Mouse (Mus musculus) kidney, adult 2 months (tissue): Measurements from ENCODE around the gene Ces2e. TPM values are rescaled to one million over a fixed set of nuclear protein-coding genes. Genes with fewer than 3 reads are reported as not detected.

Experiments
- DNase-seq: peaks from one replicate; pipeline ENCODE4 v3.0.0; 2021
- H3K27ac ChIP-seq: fragments of 200-500 bp; 2 replicates; pipeline ENCODE4 v1.5.1; 2012; ENCODE audit warnings: low read depth, low read length, control low read depth, inconsistent platforms; ENCODE audit not compliant: insufficient read depth
- H3K27me3 ChIP-seq: fragments of 200-500 bp; replicated peaks from 2 replicates; pipeline ENCODE4 v1.6.1; 2012; ENCODE audit warnings: mild to moderate bottlenecking, moderate library complexity, low read length, inconsistent platforms; ENCODE audit not compliant: control insufficient read depth, insufficient read depth
- H3K36me3 ChIP-seq: fragments of 200-500 bp; 2 replicates; pipeline ENCODE4 v1.6.1; 2012; ENCODE audit warnings: mild to moderate bottlenecking, moderate library complexity, low read length, inconsistent platforms; ENCODE audit not compliant: control insufficient read depth, insufficient read depth
- H3K4me1 ChIP-seq: fragments of 200-500 bp; 2 replicates; pipeline ENCODE4 v1.6.1; 2011; ENCODE audit warnings: low read length; ENCODE audit not compliant: control insufficient read depth, insufficient read depth
- H3K4me3 ChIP-seq: fragments of 200-500 bp; 2 replicates; pipeline ENCODE4 v1.5.1; 2011; ENCODE audit warnings: mild to moderate bottlenecking, low read depth, low read length, control low read depth; ENCODE audit not compliant: insufficient read depth
- CTCF ChIP-seq: fragments of 200-500 bp; conservative IDR thresholded peaks from 2 replicates; pipeline ENCODE4 v1.5.1; 2011; ENCODE audit warnings: low read depth, mild to moderate bottlenecking, control low read depth, low read length, moderate library complexity, mixed read lengths; ENCODE audit not compliant: insufficient read depth, insufficient read length
- POLR2A ChIP-seq: fragments of 200-500 bp; IDR thresholded peaks from one replicate; pipeline ENCODE4 v1.6.1; 2011; ENCODE audit warnings: low read depth, low read length, control low read depth
- WGBS: fragments of 180-500 bp; shearing (Covaris S2); methylation state at CpG from one replicate; pipeline ENCODE4 v1.1.7; 2018; 5-methylcytosine and 5-hydroxymethylcytosine counted together
- polyA plus RNA-seq: library from polyadenylated mRNA; depleted of rRNA; stranded (reverse); fragments of >200 nt; gene quantifications from 2 replicates; pipeline ENCODE4 v1.2.3, GENCODE M21; 2012; rRNA removed

Gene Ces2e
- polyA plus RNA-seq, 1 experiment, result 20.3 TPM

DNA sequence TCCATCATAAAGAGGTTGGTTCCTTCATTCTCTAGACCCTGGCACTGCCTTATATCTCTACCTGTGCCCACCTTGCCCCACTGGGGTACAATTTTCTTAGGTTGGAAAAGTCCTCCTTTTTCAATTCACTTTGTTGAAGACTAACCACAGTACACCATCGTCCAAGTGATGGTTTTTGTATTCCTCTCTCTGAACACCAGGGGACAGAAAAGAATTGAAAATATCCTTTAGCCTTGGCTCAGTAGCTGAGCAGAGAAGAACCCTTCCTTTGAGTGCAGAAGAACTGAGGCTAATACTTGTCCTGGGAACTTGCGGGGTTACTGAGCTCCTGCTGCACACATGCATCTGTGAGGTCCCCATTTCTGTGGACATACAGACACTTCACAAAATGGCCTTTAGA, 18.6 kb downstream of the Ces2e start:
- 64% methylated on average over 2 of the region's 2 CpGs for WGBS
- no peaks in the 10 kb centered on the region for H3K27me3 ChIP-seq
- TF ChIP-seq POLR2A, result no peak
- 0 out of 2 replicates have a peak, but pooled peaks have one; percentile 26 for TF ChIP-seq CTCF
- H3K27ac ChIP-seq, result no peak overlapping the region
- DNase-seq, result peak; percentile 50
- H3K36me3 ChIP-seq, result no peaks in the 10 kb centered on the region
- H3K4me3 ChIP-seq, result no peak overlapping the region
- peaks cover 10% of the 10 kb centered on the region for H3K4me1 ChIP-seq

DNA sequence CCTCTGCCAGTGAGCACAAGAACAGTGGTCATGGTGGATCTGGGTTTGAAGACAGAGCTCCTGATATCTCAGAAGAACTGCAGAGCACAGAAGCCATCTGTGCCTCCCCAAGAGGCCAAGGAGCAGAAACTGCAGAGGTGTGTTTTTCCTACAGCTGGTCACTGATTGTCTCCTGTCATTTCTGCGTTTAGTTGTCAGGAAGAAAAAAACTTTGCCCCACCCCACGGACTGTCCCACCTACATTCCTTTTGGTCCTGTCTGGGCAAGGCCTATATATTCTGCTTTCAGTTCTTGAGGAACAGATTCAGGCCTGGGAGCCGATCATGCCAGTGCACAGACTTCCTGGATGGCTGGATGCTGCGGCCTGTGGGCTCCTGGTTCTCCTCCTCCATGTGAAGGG, 21.0 kb downstream of the Ces2e start, which contains the start of gene Ces2f:
Gene Ces2f (plus strand): TSS at position 301 of the 400 bp plus-strand sequence.
- Histone ChIP-seq H3K36me3 (no peaks in the 10 kb centered on the region), H3K27me3 (no peaks in the 10 kb centered on the region), H3K4me3 (no peak within 1 kb of the TSS), H3K27ac (no peak within 1 kb of the TSS), H3K4me1 (peaks cover 13% of the 10 kb centered on the region)
- WGBS, result 69% methylated on average over 4 of the region's 4 CpGs
- no peak for DNase-seq
- TF ChIP-seq CTCF (no peak), POLR2A (no peak)

DNA sequence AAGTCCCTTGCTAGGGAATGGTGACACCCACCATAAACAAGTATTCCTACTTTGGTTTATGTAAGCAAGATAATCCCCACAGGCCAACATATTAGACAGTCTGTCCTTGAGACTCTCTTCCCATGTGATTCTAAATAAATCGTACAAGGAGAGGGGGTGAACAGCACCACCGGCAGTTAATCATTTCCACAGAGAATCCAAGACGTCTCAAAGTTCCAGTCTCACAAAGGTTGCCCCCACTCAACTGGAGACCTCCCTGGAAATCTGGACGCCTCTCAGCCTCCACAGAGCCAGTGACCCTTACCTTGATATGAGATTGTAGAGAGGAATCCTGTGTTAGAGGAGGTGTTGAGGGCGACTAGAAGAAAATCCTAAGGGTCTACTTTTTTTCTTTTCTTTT, 23.0 kb downstream of the Ces2e start:
- TF ChIP-seq POLR2A, result no peak
- no peak for TF ChIP-seq CTCF
- H3K27ac ChIP-seq, result peak overlapping the region; percentile 98
- no peaks in the 10 kb centered on the region for H3K27me3 ChIP-seq
- WGBS, result 35% methylated on average over 5 of the region's 5 CpGs
- peak; percentile 82 for DNase-seq
- H3K4me1 ChIP-seq, result peaks cover 13% of the 10 kb centered on the region
- no peak overlapping the region for H3K4me3 ChIP-seq
- no peaks in the 10 kb centered on the region for H3K36me3 ChIP-seq

DNA sequence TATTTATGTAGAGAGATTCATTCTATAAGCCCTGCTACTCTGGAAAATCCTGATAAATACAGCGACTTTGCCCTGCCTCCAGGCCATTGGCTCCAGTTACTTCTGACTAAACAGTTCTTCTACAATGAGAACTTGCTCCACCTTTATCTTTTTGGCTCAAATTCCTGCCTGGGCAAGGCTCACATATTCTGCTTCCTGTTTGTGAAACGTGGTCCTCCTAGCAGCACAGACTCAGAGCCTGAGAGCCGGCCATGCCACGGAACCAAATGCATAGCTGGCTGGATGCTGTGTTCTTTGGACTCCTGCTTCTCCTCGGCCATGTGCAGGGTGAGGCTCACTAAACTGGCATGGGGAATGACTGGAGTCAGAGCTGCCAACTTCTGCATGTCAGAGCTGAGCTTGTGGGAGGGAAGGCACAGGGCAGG, 35.5 kb downstream of the Ces2e start, which contains the start of gene Ces2g:
Gene Ces2g (plus strand): TSS at position 182 of the 425 bp plus-strand sequence.
- WGBS, result 29% methylated on average over 5 of the region's 5 CpGs
- no peak for TF ChIP-seq CTCF
- no peak for TF ChIP-seq POLR2A
- Histone ChIP-seq H3K27me3 (no peaks in the 10 kb centered on the region), H3K27ac (no peak within 1 kb of the TSS), H3K36me3 (no peaks in the 10 kb centered on the region), H3K4me1 (peaks cover 4% of the 10 kb centered on the region; the same call in 1 of the 2 replicates), H3K4me3 (no peak within 1 kb of the TSS)
- peak; percentile 54 for DNase-seq

DNA sequence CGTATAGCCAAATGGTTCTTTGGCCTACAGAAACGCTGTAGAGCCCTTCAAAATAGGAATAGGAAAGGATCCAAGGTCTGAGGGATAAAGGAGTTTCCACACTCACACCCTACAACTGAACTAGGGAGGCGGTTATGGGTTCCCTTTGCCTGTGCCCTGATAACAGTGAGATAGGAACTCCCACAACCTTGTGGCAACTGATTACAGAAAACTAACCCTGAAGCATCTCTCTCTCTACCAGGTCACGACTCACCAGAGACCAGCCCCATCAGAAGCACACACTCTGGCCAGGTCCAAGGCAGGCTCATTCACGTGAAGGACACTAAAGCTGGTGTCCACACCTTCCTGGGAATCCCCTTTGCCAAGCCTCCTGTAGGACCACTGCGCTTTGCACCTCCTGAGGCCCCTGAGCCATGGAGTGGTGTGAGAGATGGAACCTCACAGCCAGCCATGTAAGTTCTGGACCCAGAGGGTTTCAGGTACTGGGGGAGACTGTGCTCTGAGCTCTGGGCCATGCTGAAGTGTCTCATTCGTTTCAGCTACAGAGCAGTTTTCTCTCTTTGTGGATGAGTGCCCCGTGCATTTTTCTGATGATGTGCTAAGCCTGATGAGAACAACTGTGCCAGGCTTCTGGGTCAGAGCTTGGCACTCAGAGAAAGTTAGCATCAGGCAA, 36.3 kb downstream of the Ces2e start:
- DNase-seq, result no peak
- Histone ChIP-seq H3K36me3 (no peaks in the 10 kb centered on the region), H3K27ac (no peak overlapping the region), H3K27me3 (no peaks in the 10 kb centered on the region), H3K4me3 (no peak overlapping the region), H3K4me1 (peaks cover 4% of the 10 kb centered on the region; the same call in 1 of the 2 replicates)
- WGBS, result 81% methylated on average over 8 of the region's 8 CpGs
- TF ChIP-seq POLR2A (no peak), CTCF (no peak)

DNA sequence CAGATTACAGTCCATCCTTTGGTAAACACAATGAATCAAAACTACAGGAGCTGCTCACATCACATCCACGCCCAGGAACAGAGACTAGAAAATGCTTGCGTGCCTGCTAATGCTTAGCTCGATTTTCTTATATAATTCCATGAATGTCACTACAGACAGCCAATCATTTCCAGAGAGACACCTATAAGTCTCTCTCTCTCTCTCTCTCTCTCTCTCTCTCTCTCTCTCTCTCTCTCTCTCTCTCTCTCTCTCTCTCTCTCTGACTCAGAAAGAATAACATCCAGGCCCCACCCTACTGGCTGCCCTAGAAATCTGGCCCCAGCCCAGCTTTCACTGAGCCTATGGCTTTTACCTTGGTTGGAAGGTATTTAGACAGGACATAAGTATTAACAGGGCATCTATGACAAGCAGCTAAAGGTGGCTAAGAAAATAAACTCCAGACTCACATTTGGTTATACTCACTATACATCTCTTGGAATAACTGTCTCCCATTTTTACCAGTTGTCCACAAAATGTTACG, 37.4 kb downstream of the Ces2e start:
- Histone ChIP-seq H3K4me3 (no peak overlapping the region), H3K36me3 (no peaks in the 10 kb centered on the region), H3K4me1 (peaks cover 4% of the 10 kb centered on the region; the same call in 1 of the 2 replicates), H3K27me3 (no peaks in the 10 kb centered on the region), H3K27ac (no peak overlapping the region)
- 87% methylated on average over 4 of the region's 4 CpGs for WGBS
- DNase-seq, result no peak
- TF ChIP-seq CTCF (no peak), POLR2A (no peak)

DNA sequence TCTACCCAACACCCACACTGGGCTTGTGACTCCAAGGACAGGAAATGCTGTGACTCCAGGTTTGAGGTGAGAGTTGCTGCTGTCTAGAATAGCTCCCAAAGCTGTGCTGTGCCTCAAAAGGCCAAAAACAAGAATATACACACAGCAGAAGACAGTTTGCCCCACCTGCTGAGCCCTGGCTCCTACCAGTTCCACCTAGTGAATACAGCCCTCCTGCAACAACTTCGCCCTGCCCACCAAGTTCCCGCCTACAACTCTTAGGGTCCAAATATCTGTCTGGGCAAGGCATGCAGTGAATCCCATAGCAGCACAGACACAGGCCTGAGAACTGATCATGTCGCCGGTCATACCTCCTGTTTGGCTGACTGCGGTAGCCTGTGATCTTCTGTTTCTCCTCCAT, 58.1 kb downstream of the Ces2e start:
- H3K4me1 ChIP-seq, result peaks cover 2% of the 10 kb centered on the region; the same call in 1 of the 2 replicates
- TF ChIP-seq POLR2A, result no peak
- no peak for TF ChIP-seq CTCF
- no peak overlapping the region for H3K4me3 ChIP-seq
- H3K27ac ChIP-seq, result peak overlapping the region; percentile 25
- peak; percentile 48 for DNase-seq
- 83% methylated on average over 5 of the region's 5 CpGs for WGBS
- H3K27me3 ChIP-seq, result no peaks in the 10 kb centered on the region
- no peaks in the 10 kb centered on the region for H3K36me3 ChIP-seq

Other genes with a start within 250 kb of the Ces2e start
- 0.05 TPM in 1 of 2 replicates, not detected in the other for gene Ces2a, start 192.3 kb upstream of the Ces2e start, polyA plus RNA-seq
- 5.4 and 7.8 TPM in 2 replicates for gene Ces2b, start 94.7 kb upstream of the Ces2e start, polyA plus RNA-seq
- gene Ces2c, start 79.2 kb upstream of the Ces2e start, polyA plus RNA-seq, result 83.0 and 92.6 TPM in 2 replicates
- gene Ces2f, start 21.1 kb downstream of the Ces2e start, polyA plus RNA-seq, result 0.08 and 0.10 TPM in 2 replicates
- gene Ces2g, start 35.5 kb downstream of the Ces2e start, polyA plus RNA-seq, result 9.3 and 11.9 TPM in 2 replicates
- 0.48 and 0.53 TPM in 2 replicates for gene Ces2h, start 74.6 kb downstream of the Ces2e start, polyA plus RNA-seq
- 0.09 and 0.14 TPM in 2 replicates for gene Ces3a, start 122.3 kb downstream of the Ces2e start, polyA plus RNA-seq
- gene Ces3b, start 157.5 kb downstream of the Ces2e start, polyA plus RNA-seq, result 0.08 TPM in 1 of 2 replicates, not detected in the other
- gene Ces4a, start 205.5 kb downstream of the Ces2e start, polyA plus RNA-seq, result 0.03 TPM in 1 of 2 replicates, not detected in the other
- 4.4 and 6.1 TPM in 2 replicates for gene Cbfb, start 244.4 kb downstream of the Ces2e start, polyA plus RNA-seq